Mouse (Mus musculus) MEL (cell line): Measurements from ENCODE around the gene Gm12830. TPM values are rescaled to one million over a fixed set of nuclear protein-coding genes. Genes with fewer than 3 reads are reported as not detected.

Experiments used
- DNase-seq: peaks from one replicate; pipeline ENCODE4 v3.0.0; 2011; ENCODE audit warnings: low read depth, low spot score
- H3K27ac ChIP-seq: 2 replicates; pipeline ENCODE4 v1.5.1; 2012; ENCODE audit warnings: low read depth, mild to moderate bottlenecking, control low read depth, low read length, moderate library complexity; ENCODE audit not compliant: control insufficient read depth
- H3K27me3 ChIP-seq, 2 experiments: fragments of 150-350 bp in 1 of 2; sonication (generic) in 1 of 2; 2 replicates each; pipeline ENCODE4 v1.6.1; 2012; ENCODE audit warnings: low read length in 2 of 2, mild to moderate bottlenecking in 2 of 2, improper control_type of control experiment in 1 of 2, moderate library complexity in 1 of 2; ENCODE audit not compliant: insufficient read depth in 2 of 2, control insufficient read depth in 1 of 2
- H3K36me3 ChIP-seq, 2 experiments: 2 replicates each; pipeline ENCODE4 v1.6.1; 2012 to 2014; ENCODE audit warnings: low read length in 2 of 2, improper control_type of control experiment in 1 of 2, inconsistent platforms in 1 of 2, mild to moderate bottlenecking in 1 of 2; ENCODE audit not compliant: insufficient read depth in 2 of 2, control insufficient read depth in 1 of 2
- H3K4me1 ChIP-seq, 2 experiments: fragments of 150-350 bp in 1 of 2; sonication (generic) in 1 of 2; 2 replicates each; pipeline ENCODE4 v1.6.1; 2012; ENCODE audit warnings: low read length in 2 of 2, improper control_type of control experiment in 1 of 2, mild to moderate bottlenecking in 1 of 2; ENCODE audit not compliant: insufficient read depth in 2 of 2, control insufficient read depth in 1 of 2
- H3K4me3 ChIP-seq, 2 experiments: fragments of 150-350 bp in 1 of 2; sonication (generic) in 1 of 2; 2 replicates each; pipeline ENCODE4 v1.5.1; 2012; ENCODE audit warnings: low read depth in 2 of 2, low read length in 2 of 2, mild to moderate bottlenecking in 2 of 2, moderate library complexity in 2 of 2, control low read depth in 1 of 2, improper control_type of control experiment in 1 of 2; ENCODE audit not compliant: control insufficient read depth in 1 of 2, insufficient read depth in 1 of 2
- H3K79me2 ChIP-seq: 2 replicates; pipeline ENCODE4 v1.6.1; 2012; ENCODE audit warnings: mild to moderate bottlenecking, low read length, moderate library complexity; ENCODE audit not compliant: control insufficient read depth, poor library complexity, insufficient read depth
- H3K9ac ChIP-seq: 2 replicates; pipeline ENCODE4 v1.6.1; 2012; ENCODE audit warnings: low read depth, mild to moderate bottlenecking, control low read depth, low read length, moderate library complexity; ENCODE audit not compliant: control insufficient read depth, poor library complexity, severe bottlenecking
- H3K9me3 ChIP-seq: fragments of 150-350 bp; sonication (generic); replicated peaks from 2 replicates; pipeline ENCODE4 v1.6.1; 2012; ENCODE audit warnings: mild to moderate bottlenecking, low read length, improper control_type of control experiment, moderate library complexity; ENCODE audit not compliant: insufficient read depth
- BHLHE40 ChIP-seq: IDR thresholded peaks from 2 replicates; pipeline ENCODE4 v1.6.1; 2012; ENCODE audit warnings: low read depth, mild to moderate bottlenecking, inconsistent platforms, low read length, improper control_type of control experiment, borderline replicate concordance
- CTCF ChIP-seq, 3 experiments: IDR thresholded peaks in 2 of 3; conservative IDR thresholded peaks in 1 of 3; 2 replicates each; pipeline ENCODE4 v1.5.1; 2011 to 2012; ENCODE audit warnings: low read length in 3 of 3, low read depth in 2 of 3, mild to moderate bottlenecking in 2 of 3, improper control_type of control experiment in 1 of 3, inconsistent platforms in 1 of 3, mixed read lengths in 1 of 3, moderate library complexity in 1 of 3; ENCODE audit not compliant: control insufficient read depth in 1 of 3, insufficient read depth in 1 of 3, poor library complexity in 1 of 3, severe bottlenecking in 1 of 3
- E2F4 ChIP-seq: IDR thresholded peaks from 2 replicates; pipeline ENCODE4 v1.6.1; 2011; ENCODE audit warnings: low read depth, low read length, improper control_type of control experiment, borderline replicate concordance
- ELF1 ChIP-seq: IDR thresholded peaks from 2 replicates; pipeline ENCODE4 v1.6.1; 2014; ENCODE audit warnings: low read depth, mild to moderate bottlenecking, inconsistent platforms, low read length, improper control_type of control experiment, moderate library complexity
- ETS1 ChIP-seq: IDR thresholded peaks from 2 replicates; pipeline ENCODE4 v1.6.1; 2012; ENCODE audit warnings: low read depth, mild to moderate bottlenecking, inconsistent platforms, low read length, improper control_type of control experiment, moderate library complexity
- GABPA ChIP-seq: IDR thresholded peaks from 2 replicates; pipeline ENCODE4 v1.6.1; 2012; ENCODE audit warnings: low read depth, mild to moderate bottlenecking, inconsistent platforms, low read length, improper control_type of control experiment, moderate library complexity
- HCFC1 ChIP-seq: IDR thresholded peaks from 2 replicates; pipeline ENCODE4 v1.6.1; 2012; ENCODE audit warnings: low read depth, mild to moderate bottlenecking, inconsistent platforms, low read length, improper control_type of control experiment, moderate library complexity
- JUND ChIP-seq: IDR thresholded peaks from 2 replicates; pipeline ENCODE4 v1.6.1; 2011; ENCODE audit warnings: low read depth, mild to moderate bottlenecking, improper control_type of control experiment, low read length
- KAT2A ChIP-seq: conservative IDR thresholded peaks from 2 replicates; pipeline ENCODE4 v1.6.1; 2012; ENCODE audit warnings: low read depth, low read length, improper control_type of control experiment, inconsistent platforms
- MAX ChIP-seq: IDR thresholded peaks from 2 replicates; pipeline ENCODE4 v1.6.1; 2011; ENCODE audit warnings: low read length, improper control_type of control experiment
- MAZ ChIP-seq: IDR thresholded peaks from 2 replicates; pipeline ENCODE4 v1.6.1; 2012; ENCODE audit warnings: low read depth, mild to moderate bottlenecking, inconsistent platforms, low read length, improper control_type of control experiment
- MEF2A ChIP-seq: IDR thresholded peaks from 2 replicates; pipeline ENCODE4 v1.6.1; 2014; ENCODE audit warnings: low read depth, mild to moderate bottlenecking, inconsistent platforms, low read length, improper control_type of control experiment; ENCODE audit not compliant: poor library complexity, insufficient replicate concordance, severe bottlenecking; ENCODE audit errors: extremely low read depth
- MXI1 ChIP-seq: IDR thresholded peaks from 2 replicates; pipeline ENCODE4 v1.6.1; 2011; ENCODE audit warnings: mild to moderate bottlenecking, low read depth, low read length, improper control_type of control experiment
- MYC ChIP-seq: IDR thresholded peaks from 2 replicates; pipeline ENCODE4 v1.6.1; 2011; ENCODE audit warnings: low read depth, mild to moderate bottlenecking, low read length, improper control_type of control experiment, moderate library complexity
- NRF1 ChIP-seq: IDR thresholded peaks from 2 replicates; pipeline ENCODE4 v1.6.1; 2014; ENCODE audit warnings: low read depth, mild to moderate bottlenecking, inconsistent platforms, low read length, improper control_type of control experiment, moderate library complexity; ENCODE audit not compliant: poor library complexity, insufficient read depth, severe bottlenecking
- RCOR1 ChIP-seq: IDR thresholded peaks from 2 replicates; pipeline ENCODE4 v1.6.1; 2012; ENCODE audit warnings: low read depth, mild to moderate bottlenecking, inconsistent platforms, low read length, improper control_type of control experiment
- SMC3 ChIP-seq: IDR thresholded peaks from 2 replicates; pipeline ENCODE4 v1.6.1; 2011; ENCODE audit warnings: low read depth, low read length, improper control_type of control experiment
- TAL1 ChIP-seq: IDR thresholded peaks from 2 replicates; pipeline ENCODE4 v1.6.1; 2012; ENCODE audit warnings: mild to moderate bottlenecking, inconsistent platforms, low read length, moderate library complexity, mixed read lengths
- TCF12 ChIP-seq: IDR thresholded peaks from 2 replicates; pipeline ENCODE4 v1.6.1; 2014; ENCODE audit warnings: low read depth, mild to moderate bottlenecking, inconsistent platforms, low read length, improper control_type of control experiment, moderate library complexity
- USF2 ChIP-seq, 2 experiments: IDR thresholded peaks; 2 replicates each; pipeline ENCODE4 v1.6.1; 2011 to 2012; ENCODE audit warnings: improper control_type of control experiment in 2 of 2, low read length in 2 of 2, borderline replicate concordance in 1 of 2, inconsistent platforms in 1 of 2, low read depth in 1 of 2, mild to moderate bottlenecking in 1 of 2; ENCODE audit not compliant: insufficient read depth in 1 of 2
- ZNF384 ChIP-seq: IDR thresholded peaks from 2 replicates; pipeline ENCODE4 v1.6.1; 2012; ENCODE audit warnings: low read depth, mild to moderate bottlenecking, inconsistent platforms, low read length, improper control_type of control experiment
- polyA plus RNA-seq, 2 experiments: library from polyadenylated mRNA; stranded (reverse) in 1 of 2; unstranded in 1 of 2; fragments of >175 nt in 1 of 2; fragments of >200 nt in 1 of 2; gene quantifications; 2 replicates each; pipeline versions ENCODE4 v1.2.1 to v1.2.4; 2012; ENCODE audit warnings: low replicate concordance in 2 of 2, low read depth in 1 of 2; ENCODE audit not compliant: insufficient read length in 2 of 2, insufficient read depth in 1 of 2, missing spikeins in 1 of 2
- total RNA-seq: library from RNA; depleted of rRNA; stranded (reverse); fragments of 300-350 nt; gene quantifications from 2 replicates; pipeline ENCODE4 v1.2.3, GENCODE M21; 2012

Gene Gm12830
- total and polyA plus RNA-seq, 3 experiments: not detected

DNA sequence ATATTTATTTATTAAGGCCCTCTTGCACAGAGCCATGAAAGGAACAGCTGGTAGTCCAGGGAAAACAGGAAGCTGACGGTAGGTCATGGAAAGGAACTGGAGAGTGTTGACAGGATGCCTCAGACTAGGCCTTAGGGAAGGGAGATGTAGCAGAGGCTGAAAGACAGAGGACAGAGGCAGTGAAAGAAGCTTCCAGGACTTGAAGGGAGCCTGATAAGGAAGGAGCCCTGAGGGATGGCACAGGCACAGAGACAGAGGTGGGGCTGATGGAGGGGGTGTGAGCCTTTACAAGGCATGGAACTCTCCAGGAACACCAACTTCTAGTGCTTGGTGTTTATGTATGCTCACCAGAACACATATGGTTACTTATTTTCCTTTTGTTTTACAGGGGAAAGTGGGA, 23.1 kb downstream of the Gm12830 start:
- Histone ChIP-seq H3K9ac (no peak overlapping the region), H3K27ac (no peak overlapping the region), H3K36me3 (no peaks in the 10 kb centered on the region), H3K4me3 (no peak overlapping the region), H3K9me3 (no peaks in the 10 kb centered on the region), H3K27me3 (peaks cover 0 to 2% of the 10 kb centered on the region in 2 experiments; a peak in 1 of 4 replicates)
- DNase-seq: no peak
- TF ChIP-seq TAL1: no peak
- TF ChIP-seq MAZ: no peak
- no peak for TF ChIP-seq MAX
- no peak for TF ChIP-seq BHLHE40
- no peak for TF ChIP-seq KAT2A
- TF ChIP-seq E2F4: no peak
- TF ChIP-seq, all 39 proteins: peak for 0
- H3K4me1 ChIP-seq: no peaks in the 10 kb centered on the region
- H3K79me2 ChIP-seq: no peaks in the 10 kb centered on the region

GRCm38 (mm10) chr4:114845622-114846021, 24.1 kb downstream of the Gm12830 start:
- no peak overlapping the region for H3K9ac ChIP-seq
- H3K27me3 ChIP-seq: peaks cover 0 to 2% of the 10 kb centered on the region in 2 experiments; a peak in 1 of 4 replicates
- H3K4me3 ChIP-seq: no peak overlapping the region
- no peaks in the 10 kb centered on the region for H3K4me1 ChIP-seq
- no peak for TF ChIP-seq MAX
- DNase-seq: no peak
- H3K36me3 ChIP-seq: no peaks in the 10 kb centered on the region
- no peaks in the 10 kb centered on the region for H3K9me3 ChIP-seq
- no peaks in the 10 kb centered on the region for H3K79me2 ChIP-seq
- no peak overlapping the region for H3K27ac ChIP-seq

DNA sequence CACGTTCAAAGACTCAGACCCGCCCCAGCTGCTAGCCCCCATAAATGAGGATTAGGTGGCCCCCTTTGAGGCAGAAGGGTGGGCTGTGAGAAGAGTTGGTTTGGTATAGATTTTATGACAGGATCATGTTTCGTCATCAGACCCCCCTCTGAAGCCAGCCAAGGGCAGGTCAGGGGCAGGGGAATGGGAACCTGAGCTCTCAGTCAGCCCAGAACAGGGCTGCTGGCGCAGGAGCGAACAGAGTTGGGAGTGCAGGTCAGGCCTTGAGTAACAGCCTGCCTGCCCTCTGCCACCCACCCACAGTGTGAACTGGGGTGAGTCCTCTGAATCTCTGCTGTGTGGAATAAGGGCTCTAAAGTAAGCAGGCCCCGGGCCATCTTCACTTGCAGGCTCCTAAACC, 25.2 kb downstream of the Gm12830 start:
- Histone ChIP-seq H3K27me3 (peaks cover 0 to 2% of the 10 kb centered on the region in 2 experiments; a peak in 1 of 4 replicates), H3K79me2 (no peaks in the 10 kb centered on the region)

More for the DNA sequence above, 25.2 kb downstream of the Gm12830 start:
- H3K4me1 ChIP-seq: no peaks in the 10 kb centered on the region
- no peaks in the 10 kb centered on the region for H3K9me3 ChIP-seq
- H3K36me3 ChIP-seq: no peaks in the 10 kb centered on the region
- no peak overlapping the region for H3K4me3 ChIP-seq
- no peak for DNase-seq
- TF ChIP-seq GABPA (no peak), NRF1 (no peak), HCFC1 (no peak), CTCF (IDR thresholded peaks at IDR 0.05 in 2 of 3, conservative IDR thresholded peaks at IDR 0.05 in 1 of 3; ENCODE audit: control insufficient read depth in 1 of 3, insufficient read depth in 1 of 3, low read depth in 2 of 3, low read length in 3 of 3, poor library complexity in 1 of 3, severe bottlenecking in 1 of 3) (no peak), RCOR1 (no peak), JUND (no peak), MXI1 (no peak), MYC (no peak), E2F4 (no peak), TAL1 (no peak), KAT2A (no peak), ZNF384 (no peak), MAX (no peak), SMC3 (no peak), ETS1 (no peak), USF2 (IDR thresholded peaks at IDR 0.05; ENCODE audit: borderline replicate concordance in 1 of 2, insufficient read depth in 1 of 2, low read depth in 1 of 2, low read length in 2 of 2) (no peak), MEF2A (no peak), TCF12 (no peak), ELF1 (no peak)
- no peak overlapping the region for H3K9ac ChIP-seq
- no peak overlapping the region for H3K27ac ChIP-seq
